Mouse (Mus musculus) brown adipose tissue, adult 24 weeks (tissue): ENCODE results near the gene Gsk3b. TPM values are rescaled to one million over a fixed set of nuclear protein-coding genes. Genes with fewer than 3 reads are reported as not detected.
"Not testable (repeated sequence)": the region's sequence is repeated elsewhere in the genome, so short reads cannot be mapped to it uniquely, and the experiment has no call there.

Source experiments
- H3K27ac ChIP-seq: fragments of 200-500 bp; replicated peaks from 2 replicates; pipeline ENCODE4 v1.5.1; 2012; ENCODE audit warnings: low read depth, mild to moderate bottlenecking, low read length
- H3K4me1 ChIP-seq: fragments of 200-500 bp; 2 replicates; pipeline ENCODE4 v1.6.1; 2012; ENCODE audit warnings: low read length, mixed read lengths; ENCODE audit not compliant: control insufficient read depth, insufficient read depth, insufficient read length
- H3K4me3 ChIP-seq: fragments of 200-500 bp; 2 replicates; pipeline ENCODE4 v1.5.1; 2012; ENCODE audit warnings: low read depth, mild to moderate bottlenecking, low read length, moderate library complexity; ENCODE audit not compliant: insufficient read depth
- polyA plus RNA-seq: library from polyadenylated mRNA; stranded (reverse); fragments of >200 nt; gene quantifications from 2 replicates; pipeline ENCODE4 v1.2.4, GENCODE M21; 2012; ENCODE audit not compliant: missing spikeins, insufficient read depth, insufficient read length

Gsk3b gene
- polyA plus RNA-seq, 1 experiment, result 47.5 TPM

DNA sequence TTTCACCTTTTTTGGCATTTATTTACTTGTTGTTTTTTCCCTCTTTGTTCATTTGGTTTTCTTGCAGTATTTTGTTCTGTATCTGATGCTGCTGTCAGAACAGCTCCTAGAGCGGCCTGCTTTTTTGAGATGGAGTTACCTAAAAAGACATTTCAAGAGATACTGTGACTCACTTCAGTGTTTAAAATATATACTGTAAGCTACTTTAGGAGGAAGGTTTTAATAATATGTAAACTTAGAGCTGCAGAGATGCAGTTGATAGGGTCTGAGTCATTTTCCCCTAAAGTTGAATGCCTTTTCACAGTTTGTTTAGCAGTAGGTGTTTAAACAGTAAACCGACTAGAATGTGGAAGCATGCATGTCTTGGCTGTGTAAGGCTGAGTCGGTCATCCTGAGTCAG lies 101.7 kb downstream of the Gsk3b start:
- peaks cover 4% of the 10 kb centered on the region; the same call in 1 of the 2 replicates for H3K4me1 ChIP-seq
- H3K27ac ChIP-seq, result no peak overlapping the region
- no peak overlapping the region for H3K4me3 ChIP-seq

DNA sequence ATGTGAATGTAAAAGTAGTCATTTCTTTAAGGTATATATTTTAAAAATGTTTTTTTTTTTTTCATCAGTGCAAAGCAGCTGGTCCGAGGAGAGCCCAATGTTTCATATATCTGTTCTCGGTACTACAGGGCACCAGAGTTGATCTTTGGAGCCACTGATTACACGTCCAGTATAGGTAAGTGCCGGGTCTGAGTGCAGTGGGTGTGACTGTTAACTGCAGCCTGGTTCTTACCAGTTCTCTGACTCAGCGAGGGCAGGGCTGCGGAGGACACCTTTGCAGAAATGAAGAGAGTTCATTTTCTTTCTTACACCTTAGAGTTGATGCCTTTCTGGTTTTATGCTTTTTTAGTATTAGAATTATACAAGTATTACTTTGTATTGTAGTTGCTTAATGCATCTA lies 102.7 kb downstream of the Gsk3b start:
- Histone ChIP-seq H3K27ac (no peak overlapping the region), H3K4me3 (no peak overlapping the region), H3K4me1 (peaks cover 3% of the 10 kb centered on the region; the same call in 1 of the 2 replicates)

DNA sequence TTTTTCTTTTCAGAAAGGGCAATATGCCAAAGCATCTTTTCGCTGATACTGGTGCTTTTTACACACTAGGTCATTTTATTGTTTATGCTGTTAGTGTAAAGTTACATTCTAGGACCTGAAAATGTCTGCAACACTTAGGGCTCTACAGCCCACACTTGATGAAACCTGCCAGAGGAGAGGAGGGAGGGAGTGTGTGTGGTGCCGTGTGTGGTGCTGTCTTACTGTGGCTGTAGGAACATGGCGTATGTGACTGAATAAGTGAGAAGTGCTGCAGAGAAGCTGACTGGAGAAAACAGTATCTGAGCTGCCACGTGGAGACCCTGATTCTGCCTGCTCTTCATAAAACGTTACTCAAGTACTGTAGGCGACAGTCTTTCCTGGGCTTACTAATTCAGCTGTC lies 103.8 kb downstream of the Gsk3b start:
- Histone ChIP-seq H3K27ac (no peak overlapping the region), H3K4me3 (no peak overlapping the region), H3K4me1 (no peaks in the 10 kb centered on the region)

DNA sequence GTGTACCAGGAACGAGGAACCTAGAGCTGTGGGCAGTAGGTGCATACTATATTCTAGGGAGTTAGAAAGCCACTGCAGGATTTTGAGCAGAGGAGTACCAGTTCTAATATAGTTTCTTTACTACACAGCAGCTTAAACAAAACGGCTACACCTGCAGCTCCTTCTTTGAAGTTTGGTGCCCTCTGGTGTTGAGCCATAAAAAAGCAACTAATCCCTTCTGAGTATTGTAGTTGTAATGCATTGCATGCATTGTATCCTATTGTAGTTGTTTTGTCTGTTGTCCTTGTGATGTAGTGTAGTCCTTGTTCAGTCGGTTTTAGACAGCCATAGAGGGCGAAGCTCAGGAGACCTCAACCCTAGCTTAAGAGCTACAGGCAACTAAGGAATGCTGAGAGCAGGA lies 108.5 kb downstream of the Gsk3b start:
- no peak overlapping the region for H3K27ac ChIP-seq
- H3K4me1 ChIP-seq, result no peaks in the 10 kb centered on the region
- no peak overlapping the region for H3K4me3 ChIP-seq

DNA sequence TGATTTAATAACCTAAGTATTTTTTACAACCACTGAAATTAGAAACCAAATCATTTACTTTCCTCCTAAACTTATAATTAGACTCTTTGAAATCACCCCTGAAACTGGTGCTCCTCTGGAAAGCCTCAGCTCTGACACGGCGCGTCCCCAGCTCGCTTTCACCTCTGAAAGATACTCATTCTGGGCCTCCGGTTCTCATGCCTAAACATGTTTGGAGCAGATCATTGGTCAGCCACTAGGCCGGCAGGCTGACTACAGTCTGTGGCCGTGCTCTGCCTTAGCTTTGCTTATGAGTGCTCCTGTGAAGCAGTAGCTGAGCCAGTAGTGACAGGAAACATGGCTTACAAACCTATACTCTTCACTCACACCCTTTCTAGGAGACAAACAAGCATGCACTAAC lies 116.5 kb downstream of the Gsk3b start:
- H3K4me3 ChIP-seq, result no peak overlapping the region
- no peak overlapping the region for H3K27ac ChIP-seq
- H3K4me1 ChIP-seq, result no peaks in the 10 kb centered on the region

DNA sequence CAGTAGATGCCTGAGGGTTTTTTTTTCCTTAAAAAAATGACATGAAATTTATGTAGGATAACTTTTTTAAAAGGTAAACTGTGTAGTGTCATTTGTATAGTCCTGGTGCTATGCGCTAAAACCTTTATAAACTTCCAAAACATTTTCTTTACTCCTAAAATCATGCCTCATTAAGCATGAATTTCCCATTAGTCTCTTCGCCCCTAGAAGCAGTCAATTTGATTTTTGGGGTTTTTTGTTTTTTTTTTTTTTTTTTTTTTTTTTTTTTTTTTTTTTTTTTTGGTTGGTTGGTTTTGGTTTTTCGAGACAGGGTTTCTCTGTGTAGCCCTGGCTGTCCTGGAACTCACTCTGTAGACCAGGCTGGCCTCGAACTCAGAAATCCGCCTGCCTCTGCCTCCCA lies 133.7 kb downstream of the Gsk3b start:
- H3K4me1 ChIP-seq, H3K4me3 ChIP-seq, H3K27ac ChIP-seq: not testable (repeated sequence)

DNA sequence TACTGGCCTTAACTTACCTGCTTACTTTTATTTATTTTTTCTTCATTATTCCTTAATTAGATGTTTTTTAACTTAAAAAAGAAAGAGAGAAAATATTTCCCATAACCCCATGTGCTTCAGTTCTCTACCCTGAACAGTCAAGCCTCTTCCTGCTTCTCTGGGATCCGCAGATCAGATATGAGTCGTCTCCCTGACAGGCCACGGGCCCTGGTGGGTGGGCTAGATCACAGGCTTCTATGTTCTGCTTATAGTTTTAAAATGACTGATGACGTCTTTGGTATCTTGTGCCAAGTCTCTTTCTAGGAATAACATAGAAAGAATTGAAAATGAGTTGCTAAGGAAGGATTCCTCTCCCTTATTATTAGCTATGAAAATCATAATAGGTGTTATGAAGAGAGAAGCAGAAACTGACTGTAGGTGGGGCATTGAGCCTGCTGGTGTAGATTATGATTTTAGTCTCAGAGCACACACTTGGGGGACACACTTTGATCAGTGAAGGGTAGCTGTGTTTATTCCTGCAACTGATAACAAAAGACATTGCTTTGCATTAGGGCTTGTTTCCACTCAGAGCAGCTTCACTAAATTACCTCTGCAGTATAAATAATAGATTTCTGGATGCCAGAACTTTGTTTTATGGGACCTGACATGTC lies 148.3 kb downstream of the Gsk3b start:
- H3K4me1 ChIP-seq, result no peaks in the 10 kb centered on the region
- no peak overlapping the region for H3K27ac ChIP-seq
- H3K4me3 ChIP-seq, result no peak overlapping the region

DNA sequence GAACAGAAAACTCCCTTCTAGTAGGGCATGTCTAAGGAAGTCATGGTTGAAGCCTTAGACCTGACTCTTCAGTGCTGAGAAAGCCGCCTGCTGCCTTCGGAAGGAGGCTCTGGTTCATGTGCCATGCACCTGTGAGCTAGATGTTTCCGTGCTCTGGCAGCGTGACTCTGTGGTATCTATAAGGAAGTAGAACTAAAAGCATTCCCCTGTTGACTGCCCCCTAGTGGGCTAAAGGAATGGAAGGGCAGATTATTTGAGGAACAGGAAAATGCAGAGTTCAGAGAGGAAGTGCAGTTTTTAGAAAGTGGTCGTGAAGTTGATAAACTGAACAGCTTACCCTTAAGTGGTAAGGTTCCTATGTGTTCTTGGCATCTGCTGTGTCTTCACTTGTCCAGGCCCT lies 150.9 kb downstream of the Gsk3b start:
- H3K4me3 ChIP-seq, result no peak overlapping the region
- H3K27ac ChIP-seq, result no peak overlapping the region
- H3K4me1 ChIP-seq, result no peaks in the 10 kb centered on the region

DNA sequence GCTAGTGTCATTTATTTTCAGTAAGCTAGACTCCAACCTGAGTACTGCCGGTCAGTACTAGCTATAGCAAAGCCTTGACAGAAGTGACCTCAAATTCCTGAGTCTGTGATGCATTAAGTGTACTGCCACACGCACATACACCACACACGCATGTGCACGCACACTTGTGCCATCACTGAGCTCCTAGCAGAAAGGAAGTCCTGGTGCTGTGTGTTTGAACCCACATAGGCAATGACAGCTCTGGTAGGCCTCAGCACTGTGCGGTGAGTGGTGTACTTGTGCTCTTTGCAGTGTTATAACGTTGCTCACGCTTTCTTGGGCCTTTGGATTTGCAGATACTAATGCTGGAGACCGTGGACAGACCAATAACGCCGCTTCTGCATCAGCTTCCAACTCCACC lies 151.4 kb downstream of the Gsk3b start:
- no peaks in the 10 kb centered on the region for H3K4me1 ChIP-seq
- no peak overlapping the region for H3K4me3 ChIP-seq
- no peak overlapping the region for H3K27ac ChIP-seq

DNA sequence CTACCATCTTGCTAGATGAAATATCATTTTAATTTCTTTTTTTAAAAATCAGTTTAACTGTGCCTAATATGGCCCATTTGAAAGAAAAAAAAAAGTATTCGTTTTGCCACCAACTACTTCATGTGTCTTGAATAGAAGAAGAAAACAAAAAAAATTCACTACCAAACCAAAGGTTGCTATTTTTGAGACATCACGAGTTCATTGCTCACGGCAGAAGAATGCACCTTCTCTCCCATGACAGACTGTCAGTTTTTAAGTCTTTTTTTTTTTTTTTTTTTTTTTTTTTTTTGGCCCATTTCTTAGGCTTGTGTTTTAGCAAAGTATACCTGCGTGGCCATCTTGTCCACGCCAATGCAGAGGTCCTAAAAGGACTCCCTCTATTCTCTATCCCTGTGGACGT lies 155.3 kb downstream of the Gsk3b start:
- Histone ChIP-seq H3K4me3 (no peak overlapping the region), H3K4me1 (no peaks in the 10 kb centered on the region), H3K27ac (no peak overlapping the region)

DNA sequence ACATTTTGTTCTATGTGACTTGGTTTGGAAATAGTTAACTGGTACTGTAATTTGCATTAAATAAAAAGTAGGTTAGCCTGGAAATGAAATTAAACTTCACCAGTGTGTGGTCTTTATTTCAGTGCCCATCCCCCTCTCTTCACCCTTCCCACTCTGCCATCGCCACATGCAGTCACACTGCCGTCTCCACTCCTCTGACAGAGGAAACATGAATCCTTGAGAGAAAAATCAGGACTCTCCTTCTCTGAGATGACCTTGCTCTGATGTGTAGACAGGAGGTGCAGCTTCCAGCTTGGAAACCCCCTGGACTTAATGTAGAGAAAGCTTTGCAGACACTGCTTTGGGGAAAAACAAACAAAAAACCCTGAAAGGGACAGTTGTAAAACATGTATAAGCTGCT lies 156.6 kb downstream of the Gsk3b start:
- Histone ChIP-seq H3K4me1 (no peaks in the 10 kb centered on the region), H3K27ac (no peak overlapping the region), H3K4me3 (no peak overlapping the region)

DNA sequence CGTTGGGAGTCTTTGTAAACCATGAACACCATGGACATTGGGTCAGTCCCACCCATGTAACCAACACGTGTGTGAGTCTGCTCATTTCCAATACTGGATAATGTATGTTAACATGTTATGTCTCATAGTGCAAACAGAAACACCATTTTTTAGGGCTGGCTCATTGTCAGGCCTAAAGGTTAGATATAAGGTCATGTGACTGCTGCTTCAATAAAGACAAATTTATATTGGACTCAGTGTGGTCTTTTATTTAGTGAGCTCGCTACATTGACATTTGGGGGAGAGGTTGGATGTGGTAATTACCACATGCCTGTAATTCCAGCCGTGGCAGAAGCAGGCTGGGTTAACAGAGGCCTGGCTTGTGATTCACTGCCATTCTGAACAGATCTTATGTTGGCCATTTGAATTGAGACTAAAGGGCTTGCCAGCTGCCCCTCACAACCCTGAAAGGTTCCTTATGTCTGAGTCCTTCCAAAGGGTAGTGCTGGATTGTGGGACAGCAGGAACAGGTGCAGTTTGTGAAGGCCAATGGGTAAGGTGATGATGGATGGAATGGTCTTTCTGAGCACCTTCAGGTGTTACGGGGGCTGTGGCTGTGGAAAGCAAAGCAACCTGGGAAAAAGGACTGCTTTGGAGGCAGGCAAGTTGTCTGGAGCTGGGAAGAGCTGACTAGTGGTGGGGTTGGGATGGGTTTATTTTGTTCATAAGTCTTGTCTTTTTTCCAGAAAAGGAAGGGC lies 157.2 kb downstream of the Gsk3b start:
- Histone ChIP-seq H3K4me1 (no peaks in the 10 kb centered on the region), H3K4me3 (no peak overlapping the region), H3K27ac (no peak overlapping the region)

DNA sequence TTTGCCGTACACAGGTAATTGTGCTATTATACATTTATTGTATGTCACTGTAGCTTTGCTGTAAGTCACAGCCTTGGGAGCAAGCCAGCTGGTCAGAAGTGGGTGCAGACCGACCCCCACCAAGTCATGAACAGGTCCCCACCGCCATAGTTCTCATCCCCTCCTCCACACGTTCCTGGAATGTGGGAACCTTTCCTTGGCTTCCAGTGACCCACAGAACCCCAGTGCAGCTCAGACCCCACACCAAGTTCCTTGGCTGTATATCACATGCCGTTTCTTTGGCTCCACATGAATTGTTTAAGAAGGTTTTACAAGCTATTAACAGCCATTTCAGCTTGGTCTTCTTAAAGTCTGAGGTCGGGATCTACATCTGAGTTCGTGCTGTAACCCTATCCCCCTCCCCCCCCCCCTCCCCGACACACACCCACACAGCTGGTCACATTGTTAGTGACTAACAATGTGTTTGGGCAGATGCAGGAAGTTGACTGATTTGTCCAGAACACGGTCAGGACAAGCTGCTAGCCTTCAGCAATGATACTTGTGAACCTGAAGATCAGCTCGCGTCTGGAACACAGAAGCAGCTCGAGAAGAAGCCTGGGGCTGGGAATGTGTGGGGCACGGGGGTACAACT lies 159.6 kb downstream of the Gsk3b start:
- Histone ChIP-seq H3K4me1 (no peaks in the 10 kb centered on the region), H3K27ac (no peak overlapping the region), H3K4me3 (no peak overlapping the region)

DNA sequence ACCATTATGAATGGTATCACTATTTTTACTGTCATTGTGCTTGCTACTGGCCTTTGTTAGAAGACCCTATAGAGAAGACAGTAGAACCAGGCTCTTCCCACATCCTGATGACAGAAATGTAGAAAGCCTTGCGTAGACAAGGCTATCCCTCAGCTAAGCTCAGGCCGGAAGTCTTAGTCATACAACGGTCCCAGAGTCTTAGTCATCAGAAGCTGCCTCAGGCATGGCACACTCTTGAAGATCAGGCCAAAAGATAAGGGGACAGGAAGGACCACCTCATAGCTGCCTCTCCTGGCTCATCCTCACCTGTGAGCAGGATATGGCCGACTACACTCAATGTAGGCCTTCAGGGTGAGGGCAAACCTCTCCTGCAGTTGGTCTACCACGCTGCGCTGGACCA lies 161.7 kb downstream of the Gsk3b start:
- H3K4me3 ChIP-seq, result no peak overlapping the region
- no peaks in the 10 kb centered on the region for H3K4me1 ChIP-seq
- H3K27ac ChIP-seq, result no peak overlapping the region

DNA sequence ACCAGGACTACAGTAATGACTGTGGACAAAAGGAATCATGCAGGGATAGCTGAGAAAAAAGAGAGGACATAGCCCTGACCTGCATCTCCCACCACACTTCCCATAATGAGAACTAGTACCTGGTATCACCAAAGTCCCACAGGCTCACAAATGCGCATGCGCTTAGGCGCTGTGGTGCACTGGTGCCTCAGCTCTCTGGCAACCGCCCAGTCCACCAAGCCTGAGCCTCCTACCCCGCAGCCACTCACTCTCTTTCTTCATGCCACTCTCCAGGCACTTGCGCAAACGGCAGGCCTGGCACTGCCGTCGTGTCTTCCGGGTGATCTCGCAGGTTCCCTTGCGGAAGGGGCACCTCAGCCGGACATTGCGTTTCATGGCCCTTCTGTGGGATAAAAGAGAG lies 165.2 kb downstream of the Gsk3b start:
- Histone ChIP-seq H3K4me3 (no peak overlapping the region), H3K27ac (no peak overlapping the region), H3K4me1 (no peaks in the 10 kb centered on the region)

DNA sequence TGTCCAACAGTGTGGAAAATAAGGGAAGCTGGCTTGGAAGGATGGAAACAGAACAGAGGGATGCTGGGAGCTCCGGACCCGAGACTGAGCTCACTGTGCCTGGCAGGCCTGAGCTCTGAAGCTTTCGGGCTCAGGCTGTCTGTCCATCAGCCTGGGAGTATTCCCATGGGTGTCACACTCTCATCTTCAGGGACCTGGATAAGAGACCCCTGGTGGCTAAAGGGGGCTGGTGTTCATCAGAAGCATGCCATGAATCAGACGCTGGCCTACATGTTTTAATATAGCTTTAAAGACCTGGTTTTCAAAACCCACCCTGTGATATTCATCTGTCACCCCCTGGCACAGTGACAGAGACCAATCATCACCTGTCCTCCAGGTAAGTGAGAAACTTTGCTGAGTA lies 166.3 kb downstream of the Gsk3b start:
- H3K4me1 ChIP-seq, result no peaks in the 10 kb centered on the region
- no peak overlapping the region for H3K4me3 ChIP-seq
- H3K27ac ChIP-seq, result no peak overlapping the region
